Mouse (Mus musculus) kidney, embryonic 16.5 days (tissue): ENCODE results near the gene Mt3. TPM values are rescaled to one million over a fixed set of nuclear protein-coding genes. Genes with fewer than 3 reads are reported as not detected.

Experiments
- ATAC-seq: fragments of 200-750 bp; cut with Nextera tagmentation; 2 replicates; pipeline ENCODE4 v1.8.0; 2017; ENCODE audit warnings: moderate TSS enrichment; ENCODE audit not compliant: low FRiP score, low TSS enrichment
- H3K27ac ChIP-seq: fragments of 300-500 bp; sonication (generic); 2 replicates; pipeline ENCODE4 v1.5.1; 2014; ENCODE audit warnings: low read length
- H3K27me3 ChIP-seq: fragments of 300-500 bp; sonication (generic); 2 replicates; pipeline ENCODE4 v1.6.1; 2014; ENCODE audit warnings: low read length, control low read depth, mixed read lengths; ENCODE audit not compliant: insufficient read depth
- H3K36me3 ChIP-seq: fragments of 300-500 bp; sonication (generic); 2 replicates; pipeline ENCODE4 v1.6.1; 2014; ENCODE audit warnings: low read length, control low read depth, mixed read lengths; ENCODE audit not compliant: insufficient read depth
- H3K4me1 ChIP-seq: fragments of 300-500 bp; sonication (generic); 2 replicates; pipeline ENCODE4 v1.6.1; 2014; ENCODE audit warnings: low read length, control low read depth, mixed read lengths; ENCODE audit not compliant: insufficient read depth
- H3K4me2 ChIP-seq: fragments of 300-500 bp; sonication (generic); replicated peaks from 2 replicates; pipeline ENCODE4 v1.6.1; 2014; ENCODE audit warnings: low read depth, low read length
- H3K4me3 ChIP-seq: fragments of 300-500 bp; sonication (generic); 2 replicates; pipeline ENCODE4 v1.5.1; 2014; ENCODE audit warnings: mild to moderate bottlenecking, low read length
- H3K9ac ChIP-seq: fragments of 300-500 bp; sonication (generic); replicated peaks from 2 replicates; pipeline ENCODE4 v1.6.1; 2014; ENCODE audit warnings: low read length
- H3K9me3 ChIP-seq: fragments of 300-500 bp; sonication (generic); 2 replicates; pipeline ENCODE4 v1.6.1; 2016; ENCODE audit warnings: low read length, control low read depth
- WGBS: fragments of 180-500 bp; shearing (Covaris S2); extraction: QIAGEN DNeasy Blood & Tissue Kit; methylation state at CpG from one replicate; pipeline ENCODE4 v1.1.7; 2014; 5-methylcytosine and 5-hydroxymethylcytosine counted together
- polyA plus RNA-seq: library from polyadenylated mRNA; unstranded; fragments of >200 nt; fragmentation: Nextera tagmentation; extraction: Ambion mirVana; gene quantifications from 2 replicates; pipeline ENCODE4 v1.2.1, GENCODE M21; 2015

The Mt3 gene
- polyA plus RNA-seq = 1.6 and 3.0 TPM in 2 replicates

GRCm38 (mm10) chr8:94152513-94153300 lies at the start of gene Mt3:
Gene Mt3 (plus strand): TSS chr8:94152607.
- WGBS = 2% methylated on average over 26 of the region's 29 CpGs

GRCm38 (mm10) chr8:94104146-94104545 lies 48.3 kb upstream of the Mt3 start:
- Histone ChIP-seq H3K4me1 (no peaks in the 10 kb centered on the region; the same call in 1 of the 2 replicates), H3K4me3 (no peak overlapping the region), H3K4me2 (no peak overlapping the region), H3K27ac (no peak overlapping the region), H3K27me3 (no peaks in the 10 kb centered on the region), H3K9me3 (no peaks in the 10 kb centered on the region), H3K9ac (no peak overlapping the region), H3K36me3 (no peaks in the 10 kb centered on the region)
- no peak for ATAC-seq
- WGBS = 52% methylated on average over 5 of the region's 5 CpGs

More at GRCm38 (mm10) chr8:94152513-94153300, at the start of gene Mt3:
- peak; percentile 83 for ATAC-seq
- Histone ChIP-seq H3K9ac (0 out of 2 replicates have a peak within 1 kb of the TSS, but pooled peaks have one; percentile 39), H3K4me2 (peak within 1 kb of the TSS; percentile 65), H3K4me3 (peak within 1 kb of the TSS; percentile 38), H3K27me3 (peaks cover 13% of the 10 kb centered on the region; the same call in 1 of the 2 replicates), H3K4me1 (peaks cover 12% of the 10 kb centered on the region), H3K36me3 (no peaks in the 10 kb centered on the region), H3K9me3 (no peaks in the 10 kb centered on the region), H3K27ac (no peak within 1 kb of the TSS)

GRCm38 (mm10) chr8:94107871-94108270 lies 44.5 kb upstream of the Mt3 start:
- Histone ChIP-seq H3K9me3 (no peaks in the 10 kb centered on the region), H3K36me3 (no peaks in the 10 kb centered on the region), H3K4me1 (no peaks in the 10 kb centered on the region), H3K9ac (no peak overlapping the region), H3K4me2 (no peak overlapping the region), H3K27ac (no peak overlapping the region), H3K4me3 (no peak overlapping the region), H3K27me3 (no peaks in the 10 kb centered on the region)
- no peak for ATAC-seq
- WGBS = 66% methylated on average over 3 of the region's 3 CpGs

GRCm38 (mm10) chr8:94109396-94109795 lies 43.0 kb upstream of the Mt3 start:
- ATAC-seq = no peak
- H3K4me3 ChIP-seq = no peak overlapping the region
- H3K4me1 ChIP-seq = no peaks in the 10 kb centered on the region
- 79% methylated on average over 6 of the region's 6 CpGs for WGBS
- no peaks in the 10 kb centered on the region for H3K9me3 ChIP-seq
- no peak overlapping the region for H3K27ac ChIP-seq
- H3K9ac ChIP-seq = no peak overlapping the region
- no peaks in the 10 kb centered on the region for H3K27me3 ChIP-seq
- no peak overlapping the region for H3K4me2 ChIP-seq
- no peaks in the 10 kb centered on the region for H3K36me3 ChIP-seq

GRCm38 (mm10) chr8:94109835-94110234 lies 42.6 kb upstream of the Mt3 start:
- H3K27ac ChIP-seq = no peak overlapping the region
- H3K27me3 ChIP-seq = no peaks in the 10 kb centered on the region
- H3K9me3 ChIP-seq = no peaks in the 10 kb centered on the region
- no peaks in the 10 kb centered on the region for H3K4me1 ChIP-seq
- no peak overlapping the region for H3K9ac ChIP-seq
- H3K36me3 ChIP-seq = no peaks in the 10 kb centered on the region
- H3K4me2 ChIP-seq = no peak overlapping the region
- WGBS = 73% methylated on average over 5 of the region's 5 CpGs
- no peak overlapping the region for H3K4me3 ChIP-seq
- no peak for ATAC-seq

DNA sequence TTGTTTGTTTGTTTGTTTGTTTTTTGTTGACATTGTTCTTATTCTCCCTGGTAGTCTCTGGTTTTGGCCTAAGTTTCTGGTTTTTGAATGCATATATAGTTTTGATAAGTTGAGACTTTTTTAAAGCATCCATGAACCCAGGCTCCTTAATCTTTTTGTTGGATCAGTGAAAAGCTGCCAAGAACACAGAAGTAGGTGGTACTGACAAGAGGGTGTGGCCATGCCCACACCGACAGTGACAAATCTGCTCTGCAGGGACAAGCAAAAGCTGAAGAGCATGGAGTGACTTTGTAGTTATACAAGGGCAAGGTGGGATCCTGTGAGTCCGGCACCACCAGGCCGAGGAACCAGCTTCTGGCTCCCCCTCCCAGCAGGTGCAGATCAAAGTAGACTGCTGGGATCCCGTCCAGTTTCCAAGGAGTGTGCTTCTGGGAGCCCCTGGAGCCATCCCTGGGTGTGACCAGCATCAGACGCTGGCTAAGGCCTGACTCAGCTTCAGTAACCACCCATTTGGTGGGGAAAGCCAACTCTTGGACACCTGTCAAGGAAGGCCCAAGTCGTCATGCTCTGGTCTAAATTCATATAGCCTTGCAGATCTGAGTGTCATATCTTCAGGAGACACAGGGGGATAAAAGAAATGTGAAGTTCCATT lies 41.8 kb upstream of the Mt3 start:
- 53% methylated on average over 6 of the region's 6 CpGs for WGBS
- ATAC-seq = no peak
- no peaks in the 10 kb centered on the region for H3K9me3 ChIP-seq
- H3K4me2 ChIP-seq = no peak overlapping the region
- H3K36me3 ChIP-seq = no peaks in the 10 kb centered on the region
- H3K27me3 ChIP-seq = no peaks in the 10 kb centered on the region
- no peak overlapping the region for H3K9ac ChIP-seq
- no peak overlapping the region for H3K4me3 ChIP-seq
- H3K27ac ChIP-seq = no peak overlapping the region
- no peaks in the 10 kb centered on the region for H3K4me1 ChIP-seq

DNA sequence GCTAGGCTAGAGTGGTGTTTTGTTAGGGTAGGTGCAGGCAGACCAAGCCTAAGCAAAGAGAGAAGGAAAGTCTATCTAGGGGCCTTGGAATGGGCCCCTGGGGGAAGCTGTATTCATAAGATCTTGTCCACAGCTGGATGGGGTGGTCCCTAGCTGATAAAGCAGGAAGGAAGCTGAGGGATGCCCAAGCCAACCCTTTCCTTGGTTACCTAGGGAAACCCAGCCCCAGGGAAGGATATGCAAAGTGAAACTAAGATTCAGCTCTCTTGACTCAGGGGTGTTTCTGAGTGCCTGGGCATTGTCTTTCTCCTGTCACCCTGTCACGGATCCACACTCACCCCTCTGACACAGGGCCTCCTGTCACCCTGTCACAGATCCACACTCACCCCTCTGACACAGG lies 39.0 kb upstream of the Mt3 start:
- no peak overlapping the region for H3K4me3 ChIP-seq
- H3K27me3 ChIP-seq = no peaks in the 10 kb centered on the region
- no peak overlapping the region for H3K4me2 ChIP-seq
- no peak overlapping the region for H3K9ac ChIP-seq
- H3K9me3 ChIP-seq = no peaks in the 10 kb centered on the region
- 53% methylated on average over 1 of the region's 1 CpGs for WGBS
- H3K27ac ChIP-seq = no peak overlapping the region
- no peaks in the 10 kb centered on the region for H3K4me1 ChIP-seq
- no peak for ATAC-seq
- H3K36me3 ChIP-seq = no peaks in the 10 kb centered on the region

DNA sequence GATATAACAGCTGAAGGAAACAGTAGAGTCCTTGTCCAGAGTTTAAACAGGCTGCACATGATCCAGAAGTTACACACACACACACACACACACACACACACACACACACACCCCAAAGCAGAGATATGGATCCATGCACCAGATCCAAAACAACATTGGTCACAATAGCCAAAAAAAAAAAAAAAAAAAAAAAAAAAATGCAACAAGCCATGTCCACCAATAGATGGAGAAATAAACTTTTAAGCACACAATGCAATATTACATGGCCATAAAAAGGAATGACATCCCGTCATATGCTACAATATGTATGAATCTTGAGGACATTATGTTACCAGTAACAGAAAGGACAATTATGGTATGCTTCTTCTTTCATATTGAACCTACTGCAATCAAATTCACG lies 38.4 kb upstream of the Mt3 start:
- WGBS = 81% methylated on average over 2 of the region's 2 CpGs
- H3K4me1 ChIP-seq = no peaks in the 10 kb centered on the region
- no peak for ATAC-seq
- H3K4me3 ChIP-seq = no peak overlapping the region
- no peak overlapping the region for H3K27ac ChIP-seq
- no peak overlapping the region for H3K9ac ChIP-seq
- H3K27me3 ChIP-seq = no peaks in the 10 kb centered on the region
- H3K9me3 ChIP-seq = no peaks in the 10 kb centered on the region
- no peaks in the 10 kb centered on the region for H3K36me3 ChIP-seq
- no peak overlapping the region for H3K4me2 ChIP-seq

GRCm38 (mm10) chr8:94118776-94119430 lies 33.5 kb upstream of the Mt3 start:
- H3K27ac ChIP-seq = no peak overlapping the region
- no peak overlapping the region for H3K4me2 ChIP-seq
- no peak overlapping the region for H3K4me3 ChIP-seq
- no peak overlapping the region for H3K9ac ChIP-seq
- no peaks in the 10 kb centered on the region for H3K36me3 ChIP-seq
- no peaks in the 10 kb centered on the region for H3K27me3 ChIP-seq
- H3K4me1 ChIP-seq = peaks cover 8% of the 10 kb centered on the region
- no peaks in the 10 kb centered on the region for H3K9me3 ChIP-seq
- ATAC-seq = peak; percentile 80
- 8% methylated on average over 6 of the region's 6 CpGs for WGBS
